Mouse (Mus musculus): ENCODE data around the gene Cd164.
"Not testable (repeated sequence)": the region's sequence is repeated elsewhere in the genome, so short reads cannot be mapped to it uniquely, and the experiment has no call there.

GRCm38 (mm10) chr10:41505446-41505845 is 13.8 kb upstream of the Cd164 start:
- peak; percentile 78 for TF ChIP-seq CTCF (IDR thresholded peaks at IDR 0.05; ENCODE audit: low read depth)
- not testable (repeated sequence) for TF ChIP-seq EP300 (IDR thresholded peaks at IDR 0.05; ENCODE audit: low read depth)
